20 mouse cellular contexts compared by ENCODE assay signal in the genomic region with DNA sequence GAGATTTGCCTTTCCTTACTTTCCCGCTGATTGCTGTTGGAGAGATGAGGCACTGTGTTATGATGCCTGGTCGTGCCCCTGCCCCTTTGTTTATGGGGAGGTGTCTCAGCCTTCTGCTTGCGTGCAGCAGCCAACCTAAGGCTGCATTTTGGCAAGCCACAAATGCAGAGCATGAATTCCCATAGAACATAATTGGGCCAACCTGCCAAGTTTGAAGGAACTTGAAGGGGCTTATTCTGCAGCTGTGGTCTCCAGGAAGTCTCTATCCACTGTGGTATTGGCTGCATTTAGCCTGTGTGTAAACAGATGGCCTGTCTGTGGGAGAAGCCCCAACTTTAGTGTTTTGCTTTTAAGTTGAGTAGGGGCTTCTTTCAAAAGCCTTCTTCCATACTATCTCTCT. TPM values are rescaled to one million over a fixed set of nuclear protein-coding genes. Genes with fewer than 3 reads are reported as not detected.
DNase-seq lines count a peak whose midpoint lies in the region; ATAC-seq and TF ChIP-seq lines count a peak whose summit lies in the region.
"Had no signal": no experiment of that assay in that cellular context is flagged by ENCODE, and none has a peak within 500 bp of the region (broad histone marks: within the 10 kb centered on the region; RNA-seq: fewer than 3 reads in every experiment).

No protein-coding gene starts in this region.

- WGBS in forebrain, embryonic 14.5 days = 47% methylated on average over 3 of the region's 3 CpGs
- 61% methylated on average over 3 of the region's 3 CpGs for WGBS in forebrain, embryonic 13.5 days
- WGBS in hindbrain, postnatal 0 days = 41% methylated on average over 3 of the region's 3 CpGs
- 69% methylated on average over 3 of the region's 3 CpGs for WGBS in hindbrain, embryonic 12.5 days

- H3K9me3 ChIP-seq in forebrain, embryonic 14.5 days (replicated peaks; ENCODE audit: control insufficient read depth, low read length) = no peaks in the 10 kb centered on the region
- H3K9me3 ChIP-seq in forebrain, embryonic 13.5 days (replicated peaks) = no peaks in the 10 kb centered on the region
- no peaks in the 10 kb centered on the region for H3K9me3 ChIP-seq in hindbrain, postnatal 0 days (ENCODE audit: low read length)
- no peaks in the 10 kb centered on the region for H3K9me3 ChIP-seq in hindbrain, embryonic 12.5 days (replicated peaks)
- H3K9me3 ChIP-seq: embryonic facial prominence, embryonic 13.5 days; forebrain, embryonic 15.5 days had no signal

- no peak overlapping the region for H3K9ac ChIP-seq in forebrain, embryonic 14.5 days (ENCODE audit: low read length)
- H3K9ac ChIP-seq in forebrain, embryonic 13.5 days = no peak overlapping the region
- no peak overlapping the region for H3K9ac ChIP-seq in hindbrain, postnatal 0 days (replicated peaks; ENCODE audit: low read length)
- no peak overlapping the region for H3K9ac ChIP-seq in hindbrain, embryonic 12.5 days
- H3K9ac ChIP-seq: embryonic facial prominence, embryonic 13.5 days; forebrain, embryonic 15.5 days; forebrain, postnatal 0 days had no signal

- H3K27ac ChIP-seq in forebrain, embryonic 14.5 days (ENCODE audit: low read depth, low read length) = no peak overlapping the region
- H3K27ac ChIP-seq in forebrain, embryonic 13.5 days = no peak overlapping the region
- no peak overlapping the region for H3K27ac ChIP-seq in hindbrain, postnatal 0 days
- H3K27ac ChIP-seq in hindbrain, embryonic 12.5 days = no peak overlapping the region
- H3K27ac ChIP-seq in testis, adult 2 months (ENCODE audit: control insufficient read depth, insufficient read depth, low read depth, low read length) = peak overlapping the region; percentile 19; the same call in 1 of the 2 replicates
- H3K27ac ChIP-seq: embryonic facial prominence, embryonic 13.5 days; forebrain, embryonic 15.5 days had no signal

- H3K4me3 ChIP-seq in forebrain, embryonic 14.5 days (ENCODE audit: low read depth, low read length) = no peak overlapping the region
- H3K4me3 ChIP-seq in forebrain, embryonic 13.5 days = no peak overlapping the region
- no peak overlapping the region for H3K4me3 ChIP-seq in hindbrain, postnatal 0 days (ENCODE audit: low read length)
- H3K4me3 ChIP-seq in hindbrain, embryonic 12.5 days = no peak overlapping the region
- H3K4me3 ChIP-seq in testis, adult 2 months (ENCODE audit: control insufficient read depth, low read depth, low read length) = no peak overlapping the region
- H3K4me3 ChIP-seq: embryonic facial prominence, embryonic 13.5 days; forebrain, embryonic 15.5 days had no signal

- DNase-seq in forebrain, embryonic 14.5 days (ENCODE audit: low spot score) = peak; percentile 67
- DNase-seq in hindbrain, postnatal 0 days (ENCODE audit: low spot score) = peak; percentile 51
- DNase-seq in testis, postnatal 10 days (ENCODE audit: low spot score) = no peak
- DNase-seq in urinary bladder, postnatal 4 days (ENCODE audit: low spot score in 2 of 2) = no peak
- DNase-seq: adrenal gland, adult 2 months; adrenal gland, postnatal 10 days; adrenal gland, postnatal 25 days; cerebellum, adult 11-12 months; cerebellum, adult 2 months; cerebellum, adult 9-10 months; cerebellum, postnatal 25 days; forebrain, postnatal 0 days had no signal

- no peak for TF ChIP-seq CTCF in hindbrain, postnatal 0 days (IDR thresholded peaks at IDR 0.05; ENCODE audit: low read depth)
- TF ChIP-seq CTCF in testis, adult 2 months (IDR thresholded peaks at IDR 0.05; ENCODE audit: control insufficient read depth, insufficient read depth, insufficient replicate concordance, low read depth, low read length) = no peak

- TF ChIP-seq POLR2A in testis, adult 2 months (IDR thresholded peaks at IDR 0.05; ENCODE audit: control insufficient read depth, low read depth, low read length) = peak; percentile 40; the same call in 1 of the 2 replicates

- H3K4me2 ChIP-seq in forebrain, embryonic 14.5 days (ENCODE audit: low read length) = no peak overlapping the region
- H3K4me2 ChIP-seq in forebrain, embryonic 13.5 days = no peak overlapping the region
- H3K4me2 ChIP-seq in hindbrain, postnatal 0 days (ENCODE audit: low read depth, low read length) = no peak overlapping the region
- no peak overlapping the region for H3K4me2 ChIP-seq in hindbrain, embryonic 12.5 days (replicated peaks)
- H3K4me2 ChIP-seq: embryonic facial prominence, embryonic 13.5 days; forebrain, embryonic 15.5 days had no signal

- no peak for ATAC-seq in forebrain, embryonic 14.5 days
- no peak for ATAC-seq in forebrain, embryonic 13.5 days
- ATAC-seq in hindbrain, postnatal 0 days = no peak
- ATAC-seq in hindbrain, embryonic 12.5 days (ENCODE audit: low FRiP score) = no peak
- ATAC-seq: forebrain, embryonic 15.5 days; forebrain, postnatal 0 days had no signal

- peaks cover 8% of the 10 kb centered on the region; the same call in 1 of the 2 replicates for H3K4me1 ChIP-seq in forebrain, embryonic 14.5 days (ENCODE audit: control insufficient read depth, insufficient read depth, low read length)
- H3K4me1 ChIP-seq in forebrain, embryonic 13.5 days = peaks cover 9% of the 10 kb centered on the region
- 0 out of 2 replicates have a peak, but pooled peaks cover 7% of the 10 kb centered on the region for H3K4me1 ChIP-seq in hindbrain, postnatal 0 days (ENCODE audit: insufficient read depth, low read length)
- peaks cover 6% of the 10 kb centered on the region for H3K4me1 ChIP-seq in hindbrain, embryonic 12.5 days
- H3K4me1 ChIP-seq in testis, adult 2 months (ENCODE audit: control insufficient read depth, insufficient read depth, low read length) = peaks cover 3% of the 10 kb centered on the region; the same call in 1 of the 2 replicates

- no peaks in the 10 kb centered on the region for H3K36me3 ChIP-seq in forebrain, embryonic 14.5 days (ENCODE audit: control insufficient read depth, insufficient read depth, low read length)
- H3K36me3 ChIP-seq in forebrain, embryonic 13.5 days (ENCODE audit: poor library complexity, severe bottlenecking) = no peaks in the 10 kb centered on the region
- no peaks in the 10 kb centered on the region for H3K36me3 ChIP-seq in hindbrain, postnatal 0 days (ENCODE audit: insufficient read depth, low read length)
- no peaks in the 10 kb centered on the region for H3K36me3 ChIP-seq in hindbrain, embryonic 12.5 days
- peaks cover 1% of the 10 kb centered on the region; the same call in 1 of the 2 replicates for H3K36me3 ChIP-seq in testis, adult 2 months (ENCODE audit: control insufficient read depth, insufficient read depth, low read length)
- H3K36me3 ChIP-seq: embryonic facial prominence, embryonic 13.5 days; forebrain, embryonic 15.5 days had no signal

- peaks cover 7% of the 10 kb centered on the region; the same call in 1 of the 2 replicates for H3K27me3 ChIP-seq in forebrain, embryonic 14.5 days (replicated peaks; ENCODE audit: control insufficient read depth, insufficient read depth, low read length)
- peaks cover 23% of the 10 kb centered on the region for H3K27me3 ChIP-seq in forebrain, embryonic 13.5 days
- no peaks in the 10 kb centered on the region for H3K27me3 ChIP-seq in hindbrain, postnatal 0 days (ENCODE audit: insufficient read depth, low read length)
- H3K27me3 ChIP-seq in hindbrain, embryonic 12.5 days = peaks cover 19% of the 10 kb centered on the region
- no peaks in the 10 kb centered on the region for H3K27me3 ChIP-seq in testis, adult 2 months (ENCODE audit: control insufficient read depth, insufficient read depth, low read length)

RNA-seq across cellular contexts. Expression of a gene that starts 4.5 kb away (rescaled TPM):
- 0.41 and 0.48 TPM in 2 replicates for polyA plus RNA-seq in forebrain, embryonic 14.5 days (2014; fragmentation: Nextera tagmentation; extraction: Ambion mirVana)
- polyA plus RNA-seq in forebrain, embryonic 13.5 days (2015; fragmentation: Nextera tagmentation; extraction: Ambion mirVana) = 0.15 TPM in 1 of 2 replicates, not detected in the other
- 2.1 and 2.5 TPM in 2 replicates for total RNA-seq in hindbrain, postnatal 0 days (2014; rRNA removed)
- 3.2 and 4.0 TPM in 2 replicates for polyA plus RNA-seq in hindbrain, postnatal 0 days (2015; fragmentation: Nextera tagmentation; extraction: Ambion mirVana)
- polyA plus RNA-seq in hindbrain, embryonic 12.5 days (2016; fragmentation: Nextera tagmentation; extraction: Ambion mirVana) = 0.33 and 0.52 TPM in 2 replicates
- 25.6 and 38.9 TPM in 2 replicates for polyA plus RNA-seq in testis, adult 2 months (2012; rRNA removed)
- total RNA-seq: MEL had no signal
- polyA plus RNA-seq: C2C12; embryonic facial prominence, embryonic 11.5 days had no signal

Comparison
In these comparisons a context has a peak if more than half of its experiments do, and no peak if none do; other contexts are left out.
1. DNase-seq: peak in forebrain, embryonic 14.5 days (single experiment) and hindbrain, postnatal 0 days (single experiment); none in testis, postnatal 10 days (single experiment) and urinary bladder, postnatal 4 days (0 of 2).